Mouse (Mus musculus) right cerebral cortex, postnatal 36 days (tissue): Measurements from ENCODE around the gene BC067074.
"Not testable (repeated sequence)": the region's sequence is repeated elsewhere in the genome, so short reads cannot be mapped to it uniquely, and the experiment has no call there.

Experiments
- DNase-seq, 2 experiments: peaks; one replicate each; pipeline ENCODE4 v3.0.0; 2022; ENCODE audit warnings: low spot score in 2 of 2, mixed read lengths in 1 of 2

Gene BC067074

DNA sequence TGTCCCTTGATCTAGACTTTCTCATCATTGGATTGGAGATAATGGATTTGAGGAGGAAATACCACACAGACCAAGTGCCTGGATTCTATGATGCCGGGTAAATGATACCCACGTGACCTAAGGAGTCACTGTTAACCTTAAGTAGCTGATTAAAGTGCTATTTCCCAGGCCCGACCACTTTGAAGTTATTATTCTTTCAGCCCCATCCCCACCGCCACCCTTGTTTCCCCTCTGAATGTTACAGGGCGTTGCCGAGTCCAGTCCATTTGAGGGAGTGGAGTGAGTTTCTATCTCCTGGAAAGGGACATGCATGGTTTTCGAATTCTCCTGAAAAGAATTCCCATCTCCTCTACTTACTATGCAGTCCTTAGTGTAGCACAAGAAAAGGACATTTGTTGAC, 84.7 kb downstream of the BC067074 start:
- no peak for DNase-seq

DNA sequence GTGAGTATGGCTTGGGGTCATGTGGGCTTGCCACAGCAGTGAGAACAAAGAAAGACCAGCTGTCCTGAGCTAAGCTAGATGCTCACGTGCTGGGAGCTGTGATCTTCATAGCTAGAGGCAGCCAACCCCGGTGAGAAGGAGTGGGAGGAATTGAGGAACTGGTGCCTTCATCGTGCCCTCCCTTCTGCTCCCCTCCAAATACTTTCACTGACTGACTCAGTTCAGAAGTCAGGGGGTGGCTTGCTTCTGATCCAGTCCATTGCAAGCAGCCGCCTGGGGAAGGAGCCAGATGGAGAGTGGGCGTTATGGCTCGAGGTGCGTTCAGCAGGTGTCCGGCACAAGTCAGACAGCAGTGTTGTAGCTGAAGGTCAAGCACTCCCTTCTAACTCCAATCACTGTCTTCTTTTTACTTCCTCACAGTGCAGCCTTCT, 86.0 kb downstream of the BC067074 start:
- peak; percentile 22 to 34 for DNase-seq

DNA sequence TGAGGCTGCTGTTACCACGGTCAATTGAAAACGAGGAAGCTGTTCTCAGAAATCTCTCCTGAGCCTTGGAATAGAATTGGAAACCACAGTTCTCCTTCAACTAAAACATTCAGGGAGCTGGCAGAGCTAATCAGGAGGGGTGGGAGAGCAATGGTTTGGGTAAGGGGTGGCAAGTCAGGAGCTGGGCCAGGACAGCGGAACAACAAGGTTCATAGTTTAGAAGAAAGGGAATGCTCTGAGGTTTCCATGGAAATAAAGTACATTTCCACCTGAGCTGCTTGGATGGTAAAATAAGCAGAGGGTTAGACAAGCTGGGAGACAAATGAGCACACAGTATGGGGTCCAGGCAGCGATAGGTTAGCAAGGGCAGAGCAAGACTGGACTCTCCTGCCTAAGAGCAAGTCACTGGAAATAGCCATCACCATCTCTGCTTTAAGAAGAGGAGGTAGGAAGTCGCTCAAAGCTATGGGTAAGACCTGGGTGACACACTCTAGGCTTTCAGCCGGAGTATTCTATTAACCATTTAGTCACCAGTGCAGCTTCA, 86.9 kb downstream of the BC067074 start:
- no peak for DNase-seq

DNA sequence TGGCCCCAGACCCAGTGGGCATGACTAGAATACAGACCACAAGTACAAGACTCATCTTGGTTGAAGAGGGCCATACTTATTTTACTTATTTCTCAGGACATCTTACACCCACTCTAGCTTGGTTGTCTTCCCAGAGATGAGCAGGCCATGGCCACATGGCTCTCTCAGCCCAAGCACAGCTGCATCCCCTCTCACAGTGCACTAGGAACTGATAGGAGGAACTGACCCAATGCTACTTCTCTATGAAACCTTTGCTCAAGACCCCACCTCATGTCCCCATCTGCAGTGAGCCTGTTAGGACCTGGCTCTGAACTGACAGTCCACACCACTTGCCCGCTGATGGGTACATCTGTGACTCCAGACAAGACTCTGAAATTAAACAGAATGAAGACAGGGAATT, 88.8 kb downstream of the BC067074 start:
- no peak for DNase-seq

- no peak for DNase-seq
Observed at GRCm38 (mm10) chr13:113382201-113382600, 89.2 kb downstream of the BC067074 start.

DNA sequence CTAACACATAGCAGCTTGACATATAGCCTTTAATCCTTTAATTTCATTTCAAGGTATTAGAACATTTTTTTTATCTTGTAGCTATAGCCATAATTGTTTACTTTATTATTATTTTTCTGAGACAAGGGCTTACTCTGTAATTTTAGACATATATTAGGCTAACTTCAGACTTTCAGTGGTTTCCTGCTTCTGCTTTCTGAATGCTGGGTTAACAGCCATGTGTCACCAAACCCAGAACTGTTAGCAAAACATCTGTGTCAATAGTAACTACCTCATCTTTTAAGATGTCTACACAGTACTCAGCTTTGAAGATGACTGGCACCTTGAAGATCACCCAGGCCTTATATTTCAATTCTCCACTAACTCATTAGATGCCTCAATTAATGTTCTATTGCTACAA, 89.8 kb downstream of the BC067074 start:
- DNase-seq = not testable (repeated sequence)

DNA sequence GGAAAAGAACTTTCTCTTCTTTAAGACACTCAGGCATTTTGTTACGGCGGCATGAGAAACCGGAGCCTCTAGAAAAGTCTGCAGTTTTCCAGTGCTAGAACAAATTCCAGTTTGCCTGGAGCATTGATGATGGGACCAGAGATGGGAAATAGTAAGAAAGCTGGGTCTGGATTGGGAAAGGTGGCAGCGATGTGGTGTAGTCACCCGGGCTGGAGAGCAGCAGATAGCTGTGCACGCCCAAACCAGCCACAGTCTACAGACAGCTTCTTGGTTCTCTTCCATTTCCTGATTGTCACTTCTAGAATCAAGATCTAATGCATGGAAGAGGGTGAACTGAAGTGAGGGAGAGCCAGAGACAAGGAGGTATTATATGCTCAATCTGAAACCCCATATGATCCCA, 100.4 kb downstream of the BC067074 start:
- no peak for DNase-seq

DNA sequence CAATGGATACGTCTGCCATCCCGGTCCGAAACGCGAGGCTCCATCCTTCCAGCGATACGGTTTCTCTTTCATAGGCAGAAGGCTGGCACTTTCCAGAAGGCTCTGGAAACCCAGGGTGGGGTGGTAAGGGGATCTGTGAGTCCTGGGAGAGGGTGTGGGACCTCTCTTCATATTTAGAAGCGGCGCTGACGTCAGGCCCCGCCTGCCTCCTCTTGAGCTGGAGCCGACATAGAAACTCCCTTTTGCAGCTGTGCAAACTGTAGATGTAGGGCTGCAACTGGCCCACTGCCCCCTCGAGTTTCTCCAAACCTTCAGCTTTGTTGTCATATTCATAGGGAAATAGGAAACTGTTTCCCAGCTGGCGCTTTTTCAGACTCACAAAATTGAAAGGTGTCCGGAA, 101.6 kb downstream of the BC067074 start:
- peak in 1 of 2 experiments; percentile 22 for DNase-seq

GRCm38 (mm10) chr13:113397006-113397520, 104.1 kb downstream of the BC067074 start:
- DNase-seq = no peak

- no peak for DNase-seq
Observed at GRCm38 (mm10) chr13:113401373-113402010, 108.5 kb downstream of the BC067074 start.

DNA sequence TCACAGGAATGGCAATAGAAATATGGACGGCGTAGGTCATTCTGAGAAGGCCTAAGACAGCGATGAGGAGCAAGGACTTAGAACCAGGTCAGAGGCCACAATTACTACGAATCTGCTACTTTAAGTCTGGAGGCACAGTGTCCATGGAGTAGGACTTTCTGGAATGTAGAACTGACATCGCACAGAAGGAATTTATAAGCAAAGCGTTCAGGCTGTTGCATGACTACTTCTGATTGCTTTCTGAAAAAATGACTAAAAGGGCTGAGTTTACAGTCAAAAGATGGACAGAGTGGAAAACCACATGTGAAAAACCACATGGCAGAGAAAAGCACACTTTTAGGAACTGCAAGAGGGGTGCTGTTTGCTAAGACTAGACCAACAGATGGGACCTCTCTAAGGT, 110.7 kb downstream of the BC067074 start:
- DNase-seq = no peak

- no peak for DNase-seq
Observed at GRCm38 (mm10) chr13:113404172-113404571, 111.2 kb downstream of the BC067074 start.

- peak; percentile 68 to 70 for DNase-seq
Observed at GRCm38 (mm10) chr13:113409941-113410340, 117.0 kb downstream of the BC067074 start.

DNA sequence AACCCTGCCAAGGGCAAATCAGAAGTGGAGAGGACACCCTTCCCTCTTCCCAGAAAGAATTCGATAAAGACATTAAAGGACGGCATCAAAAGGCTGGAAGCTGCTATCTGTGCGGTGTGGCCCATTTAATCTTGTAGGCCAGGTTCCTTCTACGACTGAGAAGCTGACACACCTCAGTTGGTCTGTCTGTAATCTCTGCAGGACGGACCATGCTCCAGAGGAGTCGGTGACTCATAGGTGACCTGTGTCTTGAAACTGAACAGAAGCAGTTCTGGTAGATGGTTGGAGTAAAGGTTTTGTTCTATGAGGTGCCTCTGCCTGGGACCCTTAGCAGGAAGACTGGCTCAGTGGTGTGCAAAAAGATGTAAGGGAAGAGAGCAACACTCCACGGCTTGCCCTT, 122.6 kb downstream of the BC067074 start:
- DNase-seq = no peak

GRCm38 (mm10) chr13:113416986-113417385, 124.0 kb downstream of the BC067074 start:
- DNase-seq = no peak

- peak; percentile 8 to 9 for DNase-seq
Observed at GRCm38 (mm10) chr13:113417757-113418483, 125.0 kb downstream of the BC067074 start.

DNA sequence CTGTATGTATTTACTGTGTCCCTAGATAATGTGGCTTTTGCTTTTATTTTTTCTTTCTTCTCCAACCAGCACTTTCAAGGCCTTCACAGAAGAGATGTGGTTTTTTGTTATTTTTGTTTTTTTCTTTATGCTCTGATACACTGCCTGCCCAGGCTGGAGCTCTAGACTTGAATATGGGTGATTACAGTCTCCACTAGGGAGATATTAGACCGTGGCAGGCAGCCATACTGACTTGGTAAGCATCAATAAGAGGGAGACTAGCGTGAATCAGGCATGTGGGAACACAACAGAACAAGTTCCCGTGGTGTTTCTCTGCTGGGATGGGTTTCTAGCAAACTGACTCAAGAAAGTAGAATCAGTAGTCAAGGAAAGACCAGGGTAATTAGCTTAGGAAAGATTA, 125.7 kb downstream of the BC067074 start:
- DNase-seq = no peak

- DNase-seq = no peak
Observed at GRCm38 (mm10) chr13:113421472-113421871, 128.5 kb downstream of the BC067074 start.

DNA sequence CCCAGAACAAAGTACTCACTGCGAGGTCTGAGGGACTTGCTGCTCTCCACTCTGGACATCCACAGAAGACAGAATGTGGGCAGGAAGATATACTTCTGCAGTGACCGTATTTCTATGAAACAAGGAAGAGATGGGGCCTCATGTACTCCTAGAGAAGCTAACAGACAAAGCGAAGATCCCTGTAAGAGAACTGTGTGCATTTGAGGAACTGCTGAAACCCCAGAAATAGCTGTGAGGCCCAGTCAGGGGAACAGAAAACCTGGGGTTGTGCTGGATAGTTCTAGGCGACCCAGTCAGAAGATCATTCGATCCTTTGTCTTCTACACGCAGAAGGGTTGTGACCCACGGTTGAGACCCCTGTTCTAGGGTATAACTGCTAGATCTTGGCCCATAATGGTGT, 130.9 kb downstream of the BC067074 start:
- DNase-seq = no peak

DNA sequence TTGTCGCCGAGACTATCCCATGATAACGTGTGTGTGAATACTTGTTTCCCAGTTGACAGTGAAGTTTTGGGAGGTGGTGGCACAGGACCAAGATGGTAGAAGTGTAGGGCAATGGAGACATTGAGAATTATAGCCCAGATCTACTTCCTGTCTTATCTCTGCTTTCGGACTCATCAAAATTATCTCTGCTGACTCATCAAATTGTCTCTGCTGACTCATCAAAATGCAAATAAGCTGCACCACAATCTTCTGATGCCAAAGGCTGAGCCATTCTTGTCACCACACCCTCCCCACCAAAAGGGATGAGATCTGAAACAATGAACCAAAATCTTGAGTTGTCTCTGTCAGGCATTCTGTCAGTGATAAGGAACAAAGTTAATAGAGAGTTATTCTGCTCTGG, 132.9 kb downstream of the BC067074 start:
- no peak for DNase-seq
